Mouse (Mus musculus) lung, embryonic 14.5 days (tissue): ENCODE measurements around the gene Unc5c. TPM values are rescaled to one million over a fixed set of nuclear protein-coding genes. Genes with fewer than 3 reads are reported as not detected.

Experiments used
- ATAC-seq: fragments of 200-750 bp; cut with Nextera tagmentation; 2 replicates; pipeline ENCODE4 v1.8.0; 2017; ENCODE audit warnings: mild to moderate bottlenecking, moderate TSS enrichment, moderate library complexity; ENCODE audit not compliant: insufficient read depth
- DNase-seq: peaks from one replicate; pipeline ENCODE4 v3.0.0-alpha.2; 2015
- H3K27ac ChIP-seq: fragments of 300-500 bp; sonication (generic); 2 replicates; pipeline ENCODE4 v1.5.1; 2014; ENCODE audit warnings: low read depth, mild to moderate bottlenecking, moderate library complexity
- H3K27me3 ChIP-seq: fragments of 300-500 bp; sonication (generic); 2 replicates; pipeline ENCODE4 v1.6.1; 2014; ENCODE audit warnings: low read length, control low read depth; ENCODE audit not compliant: insufficient read depth
- H3K36me3 ChIP-seq: fragments of 300-500 bp; sonication (generic); 2 replicates; pipeline ENCODE4 v1.6.1; 2014; ENCODE audit warnings: control low read depth; ENCODE audit not compliant: insufficient read depth
- H3K4me1 ChIP-seq: fragments of 300-500 bp; sonication (generic); 2 replicates; pipeline ENCODE4 v1.6.1; 2014; ENCODE audit warnings: antibody characterized with exemption, control low read depth; ENCODE audit not compliant: insufficient read depth
- H3K4me2 ChIP-seq: fragments of 300-500 bp; sonication (generic); 2 replicates; pipeline ENCODE4 v1.6.1; 2014; ENCODE audit warnings: mild to moderate bottlenecking
- H3K4me3 ChIP-seq: fragments of 300-500 bp; sonication (generic); 2 replicates; pipeline ENCODE4 v1.5.1; 2014; ENCODE audit warnings: low read depth, low read length
- H3K9ac ChIP-seq: fragments of 300-500 bp; sonication (generic); 2 replicates; pipeline ENCODE4 v1.6.1; 2014
- H3K9me3 ChIP-seq: fragments of 300-500 bp; sonication (generic); 2 replicates; pipeline ENCODE4 v1.6.1; 2016; ENCODE audit warnings: low read depth, low read length, control low read depth
- CTCF ChIP-seq: IDR thresholded peaks from 2 replicates; pipeline ENCODE4 v1.5.1; 2016; ENCODE audit warnings: antibody characterized with exemption, low read depth
- WGBS: fragments of 180-500 bp; shearing (Covaris S2); extraction: QIAGEN DNeasy Blood & Tissue Kit; methylation state at CpG from one replicate; pipeline ENCODE4 v1.1.7; 2014; 5-methylcytosine and 5-hydroxymethylcytosine counted together
- polyA plus RNA-seq: library from polyadenylated mRNA; unstranded; fragments of >200 nt; fragmentation: Nextera tagmentation; extraction: Ambion mirVana; gene quantifications from 2 replicates; pipeline ENCODE4 v1.2.1, GENCODE M21; 2014

Gene Unc5c
- polyA plus RNA-seq, 1 experiment from 2014 or later: 32.3 TPM

DNA sequence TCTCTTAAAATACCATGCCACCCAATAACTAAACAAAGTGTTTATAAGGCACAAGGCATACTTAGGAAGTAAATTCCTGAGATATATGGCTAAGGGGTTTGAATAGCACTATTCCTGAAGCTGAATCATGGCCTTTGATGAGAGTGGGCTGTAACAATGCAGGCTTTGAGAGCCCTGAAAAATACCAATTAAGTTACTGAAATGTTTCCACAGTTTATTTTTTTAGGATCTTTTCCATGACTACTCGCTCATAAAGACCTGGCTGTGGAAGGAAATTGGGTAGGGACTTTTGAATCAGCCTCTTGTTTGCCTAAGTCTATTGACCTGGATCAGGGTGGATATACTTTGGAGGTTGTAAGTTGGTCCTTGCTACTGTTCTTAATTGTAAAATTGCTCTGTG, 44.8 kb downstream of the Unc5c start:
- Histone ChIP-seq H3K27ac (no peak overlapping the region), H3K9ac (no peak overlapping the region), H3K27me3 (no peaks in the 10 kb centered on the region), H3K4me1 (no peaks in the 10 kb centered on the region), H3K4me3 (no peak overlapping the region), H3K4me2 (no peak overlapping the region), H3K36me3 (no peaks in the 10 kb centered on the region), H3K9me3 (no peaks in the 10 kb centered on the region)
- no peak for TF ChIP-seq CTCF
- 44% methylated on average over 1 of the region's 1 CpGs for WGBS
- no peak for ATAC-seq
- DNase-seq: no peak

- ATAC-seq (no peak), DNase-seq (no peak)
- Histone ChIP-seq H3K36me3 (no peaks in the 10 kb centered on the region), H3K4me2 (no peak overlapping the region), H3K9ac (no peak overlapping the region), H3K4me1 (no peaks in the 10 kb centered on the region), H3K27ac (no peak overlapping the region), H3K9me3 (no peaks in the 10 kb centered on the region), H3K4me3 (no peak overlapping the region), H3K27me3 (no peaks in the 10 kb centered on the region)
- WGBS: 48% methylated on average over 5 of the region's 5 CpGs
- no peak for TF ChIP-seq CTCF
Measured at GRCm38 (mm10) chr3:141511253-141512038, 46.4 kb downstream of the Unc5c start.

DNA sequence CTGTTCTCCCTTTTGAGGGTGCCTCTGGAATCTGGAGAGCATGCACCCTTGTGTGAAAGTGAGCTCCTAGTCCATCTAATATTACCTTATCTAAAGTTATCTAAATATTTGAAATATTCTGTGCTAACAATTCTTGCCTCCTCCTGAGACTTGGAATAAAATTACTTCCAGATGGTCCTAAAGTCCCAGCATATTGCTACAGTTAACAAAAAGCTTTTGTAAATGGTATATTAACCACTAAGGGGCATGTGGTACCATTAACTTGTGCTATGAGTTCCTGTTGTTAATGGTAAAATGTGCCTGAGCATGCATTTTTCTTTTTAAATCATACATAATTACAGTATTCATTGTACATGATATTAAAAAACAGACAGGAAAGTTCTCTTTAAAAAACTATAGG, 63.7 kb downstream of the Unc5c start:
- H3K4me1 ChIP-seq: no peaks in the 10 kb centered on the region
- no peak overlapping the region for H3K4me2 ChIP-seq
- no peak for TF ChIP-seq CTCF
- no peaks in the 10 kb centered on the region for H3K27me3 ChIP-seq
- ATAC-seq (no peak), DNase-seq (no peak)
- no peaks in the 10 kb centered on the region for H3K36me3 ChIP-seq
- no peak overlapping the region for H3K27ac ChIP-seq
- H3K9ac ChIP-seq: no peak overlapping the region
- H3K9me3 ChIP-seq: no peaks in the 10 kb centered on the region
- no peak overlapping the region for H3K4me3 ChIP-seq

DNA sequence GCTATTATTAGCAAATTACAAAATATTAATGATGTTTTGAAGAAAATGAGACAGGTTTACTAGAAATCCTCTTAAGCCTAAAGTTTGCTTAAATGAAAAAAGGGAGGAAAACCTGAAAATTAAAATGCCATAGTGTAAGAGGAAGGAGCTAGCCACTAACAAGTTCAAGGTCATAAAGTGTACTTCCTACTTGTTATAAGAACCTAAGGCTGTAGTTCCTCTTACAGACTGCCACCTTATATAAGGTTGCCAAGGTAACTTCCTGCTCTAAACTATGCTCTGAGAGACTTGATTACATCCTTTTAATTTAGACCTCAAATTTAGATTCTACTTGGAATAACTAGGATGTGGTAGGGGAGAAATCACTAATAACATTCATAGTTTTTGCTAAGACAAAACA, 64.6 kb downstream of the Unc5c start:
- ATAC-seq: no peak
- Histone ChIP-seq H3K9me3 (no peaks in the 10 kb centered on the region), H3K4me3 (no peak overlapping the region), H3K9ac (no peak overlapping the region), H3K27ac (no peak overlapping the region), H3K36me3 (no peaks in the 10 kb centered on the region), H3K27me3 (no peaks in the 10 kb centered on the region), H3K4me1 (no peaks in the 10 kb centered on the region), H3K4me2 (no peak overlapping the region)
- DNase-seq: no peak
- TF ChIP-seq CTCF: no peak

- Histone ChIP-seq H3K36me3 (no peaks in the 10 kb centered on the region), H3K9ac (no peak overlapping the region), H3K27ac (no peak overlapping the region), H3K4me3 (no peak overlapping the region), H3K9me3 (no peaks in the 10 kb centered on the region), H3K27me3 (no peaks in the 10 kb centered on the region), H3K4me1 (no peaks in the 10 kb centered on the region), H3K4me2 (no peak overlapping the region)
- 90% methylated on average over 5 of the region's 5 CpGs for WGBS
- no peak for TF ChIP-seq CTCF
- no peak for DNase-seq
- no peak for ATAC-seq
Measured at GRCm38 (mm10) chr3:141533861-141534260, 68.8 kb downstream of the Unc5c start.

DNA sequence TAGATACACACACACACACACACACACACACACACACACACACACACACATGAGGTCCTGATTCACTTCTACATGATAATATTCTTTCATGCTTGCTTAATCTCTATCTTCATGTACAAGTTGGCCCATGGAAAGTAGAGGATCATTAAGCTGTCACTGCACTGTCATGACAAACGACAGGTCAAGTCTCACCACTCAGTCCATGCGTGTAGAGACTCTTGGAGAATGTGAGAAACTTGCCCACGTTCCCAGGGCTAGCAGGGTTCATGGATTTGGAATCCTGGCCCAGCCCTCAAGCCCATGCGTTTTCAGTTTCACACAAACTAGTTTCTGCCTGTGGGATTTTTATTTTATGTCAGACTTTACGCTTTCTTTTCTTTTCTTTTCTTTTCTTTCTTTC, 71.8 kb downstream of the Unc5c start:
- no peak overlapping the region for H3K27ac ChIP-seq
- H3K4me3 ChIP-seq: no peak overlapping the region
- H3K27me3 ChIP-seq: no peaks in the 10 kb centered on the region
- H3K4me1 ChIP-seq: no peaks in the 10 kb centered on the region
- H3K4me2 ChIP-seq: no peak overlapping the region
- ATAC-seq (no peak; the same call in 1 of the 2 replicates), DNase-seq (peak; percentile 17)
- no peak overlapping the region for H3K9ac ChIP-seq
- H3K9me3 ChIP-seq: no peaks in the 10 kb centered on the region
- H3K36me3 ChIP-seq: no peaks in the 10 kb centered on the region
- no peak for TF ChIP-seq CTCF
- 46% methylated on average over 5 of the region's 5 CpGs for WGBS

GRCm38 (mm10) chr3:141538120-141538519, 73.1 kb downstream of the Unc5c start:
- Histone ChIP-seq H3K4me3 (no peak overlapping the region), H3K4me1 (no peaks in the 10 kb centered on the region), H3K9me3 (no peaks in the 10 kb centered on the region), H3K27ac (no peak overlapping the region), H3K36me3 (no peaks in the 10 kb centered on the region), H3K9ac (no peak overlapping the region), H3K4me2 (no peak overlapping the region), H3K27me3 (no peaks in the 10 kb centered on the region)
- WGBS: 70% methylated on average over 1 of the region's 1 CpGs
- no peak for TF ChIP-seq CTCF
- DNase-seq: no peak
- no peak for ATAC-seq
